Mouse (Mus musculus): Measurements from ENCODE around the gene Skp1a. TPM values are rescaled to one million over a fixed set of nuclear protein-coding genes. Genes with fewer than 3 reads are reported as not detected.

Gene Skp1a
- polyA plus RNA-seq, 1 experiment from 2014 or later, result 1,143 TPM

GRCm38 (mm10) chr11:52227466-52228226 lies 4.1 kb upstream of the Skp1a start:
- Histone ChIP-seq H3K4me1 (replicated peaks; ENCODE audit: control insufficient read depth, insufficient read depth, low read length) (peaks cover 5% of the 10 kb centered on the region), H3K27me3 (replicated peaks; ENCODE audit: control insufficient read depth, insufficient read depth, low read length) (no peaks in the 10 kb centered on the region; the same call in 1 of the 2 replicates), H3K4me3 (replicated peaks; ENCODE audit: low read length) (no peak overlapping the region), H3K4me2 (ENCODE audit: low read length) (no peak overlapping the region), H3K9ac (replicated peaks; ENCODE audit: low read depth, low read length) (no peak overlapping the region), H3K27ac (ENCODE audit: low read length) (no peak overlapping the region), H3K9me3 (ENCODE audit: control insufficient read depth, low read length) (no peaks in the 10 kb centered on the region), H3K36me3 (ENCODE audit: control insufficient read depth, insufficient read depth) (no peaks in the 10 kb centered on the region)
- WGBS, result 83% methylated on average over 13 of the region's 13 CpGs
- no peak for ATAC-seq

GRCm38 (mm10) chr11:52228722-52229448 lies 2.9 kb upstream of the Skp1a start:
- Histone ChIP-seq H3K27ac (ENCODE audit: low read length) (no peak overlapping the region), H3K4me2 (ENCODE audit: low read length) (no peak overlapping the region), H3K9me3 (ENCODE audit: control insufficient read depth, low read length) (no peaks in the 10 kb centered on the region), H3K9ac (replicated peaks; ENCODE audit: low read depth, low read length) (no peak overlapping the region), H3K4me3 (replicated peaks; ENCODE audit: low read length) (no peak overlapping the region), H3K27me3 (replicated peaks; ENCODE audit: control insufficient read depth, insufficient read depth, low read length) (no peaks in the 10 kb centered on the region; the same call in 1 of the 2 replicates), H3K36me3 (ENCODE audit: control insufficient read depth, insufficient read depth) (no peaks in the 10 kb centered on the region), H3K4me1 (replicated peaks; ENCODE audit: control insufficient read depth, insufficient read depth, low read length) (peaks cover 11% of the 10 kb centered on the region)
- no peak for ATAC-seq
- WGBS, result 76% methylated on average over 7 of the region's 7 CpGs

- ATAC-seq, result no peak
- Histone ChIP-seq H3K9me3 (ENCODE audit: control insufficient read depth, low read length) (no peaks in the 10 kb centered on the region), H3K9ac (replicated peaks; ENCODE audit: low read depth, low read length) (no peak overlapping the region), H3K36me3 (ENCODE audit: control insufficient read depth, insufficient read depth) (no peaks in the 10 kb centered on the region), H3K27me3 (replicated peaks; ENCODE audit: control insufficient read depth, insufficient read depth, low read length) (no peaks in the 10 kb centered on the region), H3K4me1 (replicated peaks; ENCODE audit: control insufficient read depth, insufficient read depth, low read length) (peaks cover 19% of the 10 kb centered on the region), H3K27ac (ENCODE audit: low read length) (no peak overlapping the region), H3K4me2 (ENCODE audit: low read length) (peak overlapping the region; percentile 59), H3K4me3 (replicated peaks; ENCODE audit: low read length) (no peak overlapping the region; the same call in 1 of the 2 replicates)
- 67% methylated on average over 5 of the region's 5 CpGs for WGBS
Observed at GRCm38 (mm10) chr11:52230694-52231093, 1.1 kb upstream of the Skp1a start.

- no peak overlapping the region for H3K27ac ChIP-seq (ENCODE audit: low read length)
- H3K27me3 ChIP-seq (replicated peaks; ENCODE audit: control insufficient read depth, insufficient read depth, low read length), result no peaks in the 10 kb centered on the region
- peak overlapping the region; percentile 99 for H3K4me3 ChIP-seq (replicated peaks; ENCODE audit: low read length)
- H3K36me3 ChIP-seq (ENCODE audit: control insufficient read depth, insufficient read depth), result peaks cover 10% of the 10 kb centered on the region
- no peaks in the 10 kb centered on the region for H3K9me3 ChIP-seq (ENCODE audit: control insufficient read depth, low read length)
- H3K4me1 ChIP-seq (replicated peaks; ENCODE audit: control insufficient read depth, insufficient read depth, low read length), result peaks cover 19% of the 10 kb centered on the region
- peak overlapping the region; percentile 63 for H3K4me2 ChIP-seq (ENCODE audit: low read length)
- no peak overlapping the region for H3K9ac ChIP-seq (replicated peaks; ENCODE audit: low read depth, low read length)
- 36% methylated on average over 3 of the region's 3 CpGs for WGBS
- no peak for ATAC-seq
Observed at GRCm38 (mm10) chr11:52233043-52233653, 1.4 kb downstream of the Skp1a start.

GRCm38 (mm10) chr11:52233906-52234305 lies 2.1 kb downstream of the Skp1a start:
- peaks cover 19% of the 10 kb centered on the region for H3K4me1 ChIP-seq (replicated peaks; ENCODE audit: control insufficient read depth, insufficient read depth, low read length)
- no peaks in the 10 kb centered on the region for H3K9me3 ChIP-seq (ENCODE audit: control insufficient read depth, low read length)
- no peaks in the 10 kb centered on the region for H3K27me3 ChIP-seq (replicated peaks; ENCODE audit: control insufficient read depth, insufficient read depth, low read length)
- peaks cover 10% of the 10 kb centered on the region for H3K36me3 ChIP-seq (ENCODE audit: control insufficient read depth, insufficient read depth)
- no peak overlapping the region for H3K4me3 ChIP-seq (replicated peaks; ENCODE audit: low read length)
- no peak overlapping the region for H3K9ac ChIP-seq (replicated peaks; ENCODE audit: low read depth, low read length)
- WGBS, result 89% methylated on average over 1 of the region's 1 CpGs
- no peak overlapping the region for H3K27ac ChIP-seq (ENCODE audit: low read length)
- H3K4me2 ChIP-seq (ENCODE audit: low read length), result peak overlapping the region; percentile 63; the same call in 1 of the 2 replicates
- no peak for ATAC-seq

GRCm38 (mm10) chr11:52234509-52234908 lies 2.7 kb downstream of the Skp1a start:
- no peak overlapping the region for H3K4me2 ChIP-seq (ENCODE audit: low read length)
- H3K36me3 ChIP-seq (ENCODE audit: control insufficient read depth, insufficient read depth), result peaks cover 10% of the 10 kb centered on the region
- ATAC-seq, result no peak
- H3K27ac ChIP-seq (ENCODE audit: low read length), result no peak overlapping the region
- no peak overlapping the region for H3K9ac ChIP-seq (replicated peaks; ENCODE audit: low read depth, low read length)
- H3K4me1 ChIP-seq (replicated peaks; ENCODE audit: control insufficient read depth, insufficient read depth, low read length), result peaks cover 19% of the 10 kb centered on the region
- no peaks in the 10 kb centered on the region for H3K9me3 ChIP-seq (ENCODE audit: control insufficient read depth, low read length)
- H3K4me3 ChIP-seq (replicated peaks; ENCODE audit: low read length), result no peak overlapping the region
- H3K27me3 ChIP-seq (replicated peaks; ENCODE audit: control insufficient read depth, insufficient read depth, low read length), result no peaks in the 10 kb centered on the region

GRCm38 (mm10) chr11:52240898-52241542 lies 9.2 kb downstream of the Skp1a start:
- Histone ChIP-seq H3K9me3 (ENCODE audit: control insufficient read depth, low read length) (no peaks in the 10 kb centered on the region), H3K9ac (replicated peaks; ENCODE audit: low read depth, low read length) (no peak overlapping the region), H3K36me3 (ENCODE audit: control insufficient read depth, insufficient read depth) (peaks cover 21% of the 10 kb centered on the region), H3K4me1 (replicated peaks; ENCODE audit: control insufficient read depth, insufficient read depth, low read length) (no peaks in the 10 kb centered on the region), H3K27ac (ENCODE audit: low read length) (no peak overlapping the region), H3K27me3 (replicated peaks; ENCODE audit: control insufficient read depth, insufficient read depth, low read length) (no peaks in the 10 kb centered on the region), H3K4me3 (replicated peaks; ENCODE audit: low read length) (no peak overlapping the region), H3K4me2 (ENCODE audit: low read length) (no peak overlapping the region)
- 87% methylated on average over 4 of the region's 4 CpGs for WGBS
- ATAC-seq, result no peak

GRCm38 (mm10) chr11:52249452-52249851 lies 17.7 kb downstream of the Skp1a start:
- WGBS, result 77% methylated on average over 2 of the region's 2 CpGs
- Histone ChIP-seq H3K9ac (replicated peaks; ENCODE audit: low read depth, low read length) (no peak overlapping the region), H3K9me3 (ENCODE audit: control insufficient read depth, low read length) (no peaks in the 10 kb centered on the region), H3K4me3 (replicated peaks; ENCODE audit: low read length) (no peak overlapping the region), H3K4me2 (ENCODE audit: low read length) (no peak overlapping the region), H3K27me3 (replicated peaks; ENCODE audit: control insufficient read depth, insufficient read depth, low read length) (no peaks in the 10 kb centered on the region), H3K4me1 (replicated peaks; ENCODE audit: control insufficient read depth, insufficient read depth, low read length) (peaks cover 2% of the 10 kb centered on the region; the same call in 1 of the 2 replicates), H3K36me3 (ENCODE audit: control insufficient read depth, insufficient read depth) (peaks cover 12% of the 10 kb centered on the region), H3K27ac (ENCODE audit: low read length) (no peak overlapping the region)
- no peak for ATAC-seq

GRCm38 (mm10) chr11:52251770-52252169 lies 20.0 kb downstream of the Skp1a start:
- no peak for ATAC-seq
- 78% methylated on average over 5 of the region's 5 CpGs for WGBS
- H3K4me2 ChIP-seq (ENCODE audit: low read length), result no peak overlapping the region

More at GRCm38 (mm10) chr11:52251770-52252169, 20.0 kb downstream of the Skp1a start:
- Histone ChIP-seq H3K9me3 (ENCODE audit: control insufficient read depth, low read length) (no peaks in the 10 kb centered on the region), H3K4me1 (replicated peaks; ENCODE audit: control insufficient read depth, insufficient read depth, low read length) (peaks cover 2% of the 10 kb centered on the region; the same call in 1 of the 2 replicates), H3K4me3 (replicated peaks; ENCODE audit: low read length) (no peak overlapping the region), H3K9ac (replicated peaks; ENCODE audit: low read depth, low read length) (no peak overlapping the region), H3K36me3 (ENCODE audit: control insufficient read depth, insufficient read depth) (peaks cover 8% of the 10 kb centered on the region; the same call in 1 of the 2 replicates), H3K27me3 (replicated peaks; ENCODE audit: control insufficient read depth, insufficient read depth, low read length) (no peaks in the 10 kb centered on the region), H3K27ac (ENCODE audit: low read length) (no peak overlapping the region)

Measured in forebrain, embryonic 16.5 days (tissue).